Mouse (Mus musculus) gastrocnemius, adult 8-10 months (tissue): ENCODE measurements around the gene Tmed1. TPM values are rescaled to one million over a fixed set of nuclear protein-coding genes. Genes with fewer than 3 reads are reported as not detected.
"Not testable (repeated sequence)": the region's sequence is repeated elsewhere in the genome, so short reads cannot be mapped to it uniquely, and the experiment has no call there.

ENCODE experiments used
- DNase-seq, 2 experiments: peaks; one replicate each; pipeline ENCODE4 v3.0.0; 2022; ENCODE audit warnings: low spot score in 2 of 2
- total RNA-seq, 4 experiments: library from RNA; stranded (reverse); gene quantifications; 2 replicates each; pipeline ENCODE4 v1.2.4; 2022

Gene Tmed1
- 10 to 100 TPM; 30.2 to 35.8 (median 33.3) TPM for total RNA-seq

DNA sequence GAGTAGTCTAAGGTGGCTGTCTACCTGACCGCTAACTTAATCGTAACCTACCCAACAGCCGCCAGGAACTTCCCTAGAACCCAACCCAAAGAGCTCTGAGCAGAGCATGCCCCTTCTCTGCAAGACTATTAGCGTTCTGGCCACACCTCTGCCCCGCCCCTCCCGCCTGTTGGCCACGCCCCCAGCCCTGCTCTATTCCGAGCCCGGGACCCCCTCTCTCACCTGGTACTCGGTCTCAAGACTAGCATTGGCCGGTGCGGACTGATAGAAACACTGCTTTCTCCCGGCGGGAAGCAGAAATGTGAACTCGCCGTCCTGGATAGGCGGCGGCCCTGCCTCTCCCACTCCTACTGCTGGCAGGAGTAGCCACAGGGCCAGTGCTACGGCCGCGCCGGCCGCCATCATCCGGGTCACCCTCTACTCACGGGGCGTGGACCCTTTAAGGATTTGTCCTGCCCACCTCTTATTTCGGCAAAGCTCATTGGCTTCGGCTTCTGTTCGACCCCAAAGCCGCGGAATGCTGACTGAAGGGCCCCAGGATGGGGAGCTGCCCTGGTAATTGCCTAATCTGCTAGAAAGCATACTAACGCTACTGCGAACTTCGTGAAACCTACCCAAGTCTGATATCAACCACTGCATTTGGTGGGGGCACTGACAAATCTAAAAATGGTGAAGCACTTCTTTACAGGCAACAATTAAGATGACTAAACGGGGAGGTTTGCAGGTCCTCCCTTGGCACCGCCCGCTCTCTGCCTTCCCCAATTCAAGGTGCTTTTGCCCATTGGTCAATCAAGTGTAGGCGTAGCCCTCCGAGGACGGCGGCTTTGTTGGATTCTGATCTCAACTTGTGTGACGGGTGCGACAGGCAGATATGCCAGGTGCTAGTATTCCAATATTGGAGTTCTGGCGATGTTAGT is at the start of gene Tmed1:
Gene Tmed1 (minus strand): TSS at position 481 of the 917 bp plus-strand sequence.
- peak; percentile 92 to 93 for DNase-seq

DNA sequence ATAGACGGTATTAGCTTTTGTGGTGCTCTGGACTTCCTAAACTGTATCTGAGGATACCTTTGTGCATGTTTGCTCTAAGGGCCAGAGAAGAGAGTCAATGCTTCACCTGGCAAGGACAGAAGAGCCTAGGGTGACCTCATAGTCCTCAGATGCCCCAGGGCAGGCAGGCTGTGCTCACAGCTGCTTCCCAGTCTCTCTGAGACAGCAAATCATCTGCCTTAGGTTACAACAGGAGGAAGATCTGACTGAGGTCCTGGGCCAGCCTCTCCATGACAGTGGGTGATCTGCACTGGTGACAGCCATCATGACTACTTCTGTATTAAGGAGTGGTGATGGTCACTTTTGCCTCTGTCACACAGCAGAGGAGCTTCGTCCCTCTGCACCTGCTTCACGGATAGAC is 49.1 kb upstream of the Tmed1 start:
- no peak for DNase-seq

DNA sequence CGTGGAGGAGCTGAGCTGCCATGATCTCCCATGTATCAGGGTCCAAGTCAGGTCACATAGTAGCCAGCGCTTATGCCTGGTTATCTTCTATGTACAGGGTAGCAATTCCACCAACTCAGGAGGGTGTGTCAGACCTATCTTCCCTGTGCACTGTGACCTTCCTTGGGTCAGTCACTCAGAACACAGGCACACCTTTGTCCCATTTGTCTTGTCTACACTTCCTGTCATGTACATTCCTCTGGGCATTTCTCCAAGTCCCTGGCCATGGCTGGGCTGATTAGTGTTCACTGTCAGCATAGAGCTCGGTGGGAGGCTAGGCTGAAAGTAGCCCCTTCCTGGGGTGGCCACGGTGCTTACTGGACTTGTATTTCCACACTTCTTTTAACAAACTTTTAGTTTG is 48.3 kb upstream of the Tmed1 start:
- no peak for DNase-seq

DNA sequence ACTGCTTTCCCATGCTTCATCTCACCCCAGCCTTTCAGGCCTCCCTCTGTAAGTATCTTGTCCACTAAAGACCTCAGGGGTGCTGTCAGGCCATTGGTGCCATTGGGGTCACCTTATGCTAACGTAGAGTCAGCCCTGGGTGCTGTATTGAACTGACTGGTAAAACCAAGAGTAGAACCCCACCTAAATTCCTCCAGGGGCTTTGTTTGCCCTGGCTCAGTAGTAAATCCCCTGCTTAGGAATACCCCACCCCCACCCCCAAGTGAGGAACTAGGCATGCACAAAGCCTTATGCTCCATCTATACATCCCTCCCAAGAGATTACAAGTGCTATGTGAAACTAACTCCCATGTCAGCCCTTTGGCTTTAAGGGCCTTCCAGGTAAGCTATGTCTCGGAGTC is 47.5 kb upstream of the Tmed1 start:
- DNase-seq = no peak

DNA sequence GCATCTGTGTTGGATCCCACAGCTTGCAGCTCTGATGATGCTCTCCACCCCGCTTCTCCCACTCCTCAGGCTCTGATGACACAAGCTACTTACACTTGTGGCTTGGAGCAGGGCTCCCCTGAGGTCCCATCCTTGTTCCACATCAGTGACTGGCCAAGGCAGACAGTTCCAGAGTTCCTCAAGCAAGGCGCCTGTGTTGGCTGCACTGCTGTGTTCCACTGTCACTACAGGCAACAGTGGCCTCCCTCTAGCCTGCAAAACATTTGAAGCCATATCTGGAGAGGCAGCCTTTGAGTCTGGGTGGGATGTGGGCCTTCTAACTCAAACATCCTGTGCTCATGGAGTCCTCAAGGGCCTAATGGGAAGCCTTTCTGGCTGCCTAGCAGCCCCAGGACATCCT is 46.9 kb upstream of the Tmed1 start:
- no peak for DNase-seq

DNA sequence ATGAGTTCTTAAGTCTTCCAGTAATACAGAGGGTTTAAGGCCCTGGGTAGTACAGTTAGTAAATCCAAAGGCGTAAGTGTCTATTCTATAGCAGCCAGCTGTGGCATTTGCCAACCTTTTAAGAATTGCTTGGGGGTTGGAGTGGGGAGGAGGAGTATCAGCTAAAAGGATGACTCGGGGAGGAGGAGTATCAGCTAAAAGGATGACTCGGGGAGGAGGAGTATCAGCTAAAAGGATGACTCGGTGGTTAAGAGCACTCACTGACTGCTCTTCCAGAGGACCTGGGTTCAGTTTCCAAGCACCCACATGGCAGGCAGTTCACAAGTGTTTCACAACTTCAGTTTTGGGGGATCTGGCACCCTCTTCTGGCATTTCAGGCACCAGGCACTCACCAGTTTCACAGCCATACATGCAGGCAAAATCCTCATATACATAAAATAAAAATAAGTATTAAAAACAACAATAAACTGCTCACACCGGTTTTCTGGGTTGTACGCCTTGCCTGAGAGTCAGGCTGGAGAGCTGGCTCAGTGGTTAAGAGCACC is 45.2 kb upstream of the Tmed1 start:
- DNase-seq = no peak

DNA sequence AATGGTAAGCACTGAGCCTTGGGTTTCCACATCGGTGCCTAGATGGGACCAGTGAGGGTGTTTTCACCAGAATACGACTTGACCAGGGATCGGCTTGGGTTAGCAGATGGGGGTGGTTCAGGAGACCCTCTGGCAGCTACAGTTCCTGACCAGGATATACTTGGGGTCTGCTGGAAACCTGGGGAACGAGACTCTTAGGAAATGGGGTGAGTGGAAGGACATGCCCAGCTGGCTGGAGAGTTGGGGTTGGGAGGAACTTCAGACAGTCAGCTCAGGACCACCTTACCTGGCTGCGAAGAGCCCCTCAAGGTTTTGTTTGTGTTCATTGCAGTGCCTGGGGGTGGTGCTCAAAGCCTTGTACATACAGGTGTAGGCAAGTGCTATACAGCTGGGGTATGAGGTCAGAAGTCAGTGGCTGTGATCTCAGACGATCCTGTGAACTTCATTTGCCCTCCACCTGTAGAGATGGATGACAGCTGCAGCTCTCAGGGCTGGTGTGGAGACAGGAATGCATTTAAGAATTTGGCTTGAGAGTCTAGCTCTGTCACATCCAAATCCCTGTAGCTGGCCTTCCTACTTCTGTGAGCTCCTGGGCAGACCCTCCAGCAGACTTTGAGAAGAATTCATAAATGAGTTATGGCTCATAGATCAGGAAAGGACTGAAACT is 43.7 kb upstream of the Tmed1 start:
- DNase-seq = no peak

DNA sequence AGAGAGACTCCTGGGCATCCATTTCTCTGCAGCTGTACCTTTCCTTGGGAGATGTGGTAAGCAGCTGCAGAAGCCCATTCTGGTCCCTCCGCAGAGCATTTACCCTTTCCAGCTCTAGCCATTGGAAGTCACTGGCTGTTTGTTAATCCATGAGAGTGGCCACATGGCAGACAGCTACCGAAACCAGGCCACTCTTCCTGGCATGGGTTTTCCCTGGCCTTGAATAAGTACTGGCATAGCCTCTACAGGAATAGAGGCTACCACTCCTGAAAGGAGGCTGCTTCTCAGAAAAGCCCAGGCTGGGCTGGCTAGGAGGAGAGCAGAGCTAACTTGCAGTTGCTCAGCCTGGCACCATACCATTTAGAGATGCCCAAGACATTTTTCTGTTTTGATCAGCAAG is 41.0 kb upstream of the Tmed1 start:
- no peak for DNase-seq

DNA sequence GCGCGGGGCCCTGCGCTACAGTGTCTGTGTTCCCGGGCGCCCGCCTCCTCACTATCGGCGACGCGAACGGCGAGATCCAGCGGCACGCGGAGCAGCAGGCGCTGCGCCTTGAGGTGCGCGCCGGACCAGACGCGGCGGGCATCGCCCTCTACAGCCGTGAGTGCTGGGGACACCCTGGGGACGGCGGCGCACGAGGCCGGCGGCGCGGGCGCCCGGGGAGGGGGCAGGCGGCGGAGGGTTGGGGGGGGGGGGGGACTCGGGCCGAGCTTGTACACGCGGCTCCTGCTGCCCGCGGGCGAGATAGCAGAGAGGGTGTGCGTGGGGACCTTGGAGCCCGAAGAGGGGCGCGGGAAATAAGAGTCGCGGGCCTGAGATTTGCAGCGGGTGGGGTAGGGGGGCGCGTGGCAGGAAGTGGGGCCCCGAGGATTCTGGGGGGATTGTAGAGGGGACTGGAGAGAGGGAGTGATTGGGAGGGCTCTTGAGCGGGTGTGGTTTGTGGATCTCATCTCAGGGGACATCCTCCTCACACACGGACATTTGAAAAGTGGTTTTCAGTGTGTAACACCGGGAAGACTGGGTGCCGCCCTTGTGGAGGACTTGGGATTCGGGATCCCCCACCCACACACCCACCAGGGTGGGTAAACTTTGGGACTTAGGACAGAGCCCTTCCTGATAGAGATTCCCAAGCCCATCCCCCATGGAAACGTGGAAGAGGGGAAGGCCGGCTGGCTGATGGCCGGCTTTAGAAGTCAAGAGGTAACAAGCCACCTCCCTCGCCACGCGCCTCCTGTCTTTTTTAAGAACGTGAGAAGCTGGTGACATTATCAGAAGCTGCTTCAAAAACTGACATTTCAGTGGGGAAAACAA is 37.3 kb upstream of the Tmed1 start:
- peak in 1 of 2 experiments; percentile 47 for DNase-seq

DNA sequence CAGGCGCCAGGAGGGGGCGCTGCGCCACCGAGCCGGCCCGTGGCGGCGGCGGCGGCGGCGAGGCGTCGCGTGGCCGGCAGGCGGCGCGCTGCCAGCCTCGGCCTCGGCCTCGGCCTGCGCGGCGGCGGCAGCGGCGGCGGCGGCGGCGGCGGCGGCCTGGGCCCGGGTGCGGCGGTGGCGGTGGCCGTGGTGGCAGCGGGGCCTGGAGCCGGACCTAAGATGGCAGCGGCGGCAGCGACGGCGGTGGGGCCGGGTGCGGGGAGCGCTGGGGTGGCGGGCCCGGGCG is 36.7 kb upstream of the Tmed1 start, which contains the start of gene Carm1:
Gene Carm1 (plus strand): TSS at position 106 of the 286 bp plus-strand sequence.
- peak in 1 of 2 experiments; percentile 56 for DNase-seq

DNA sequence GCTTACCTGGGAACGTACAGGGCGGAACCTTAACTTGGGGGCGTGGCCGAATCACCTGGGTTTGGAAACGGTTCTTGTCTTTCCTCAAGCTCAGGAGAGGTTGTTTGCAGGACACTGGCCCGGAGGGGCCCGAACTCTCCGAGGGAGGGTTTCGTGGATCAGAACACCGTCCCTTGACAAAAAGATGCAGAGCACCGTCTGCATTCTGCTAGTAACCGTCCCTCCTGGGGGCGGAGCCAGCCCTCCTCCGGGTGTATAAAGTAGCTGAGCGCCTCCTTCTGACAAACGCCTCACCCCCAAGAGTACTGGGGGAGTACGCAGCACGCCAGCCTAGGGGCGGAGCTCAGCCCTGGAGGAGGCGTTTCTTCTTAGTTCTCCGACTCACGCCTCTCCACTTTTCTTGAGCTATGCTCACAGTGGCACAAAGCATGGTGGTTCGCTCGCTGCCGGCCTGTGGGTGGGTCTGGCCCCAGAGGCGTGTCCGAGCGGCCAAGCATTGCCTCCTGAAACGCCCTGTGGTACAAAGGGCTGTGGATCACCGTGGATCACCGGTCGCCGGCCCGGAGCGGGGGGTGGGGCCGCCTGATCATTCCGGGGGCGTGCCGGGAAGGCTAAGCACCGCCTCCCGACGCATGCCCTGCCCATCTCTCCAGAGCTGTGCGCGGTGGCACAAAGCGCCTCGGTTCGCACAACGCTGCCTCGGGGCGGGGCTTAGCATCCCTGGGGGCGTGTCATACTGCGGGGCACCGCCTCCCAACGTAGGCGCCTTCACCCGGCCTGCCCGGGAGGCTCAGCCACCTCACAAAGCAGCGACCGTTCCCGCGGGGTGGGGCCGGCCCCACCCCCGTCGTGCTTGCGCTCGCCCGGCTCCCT is 36.1 kb upstream of the Tmed1 start:
- DNase-seq = peak; percentile 99

DNA sequence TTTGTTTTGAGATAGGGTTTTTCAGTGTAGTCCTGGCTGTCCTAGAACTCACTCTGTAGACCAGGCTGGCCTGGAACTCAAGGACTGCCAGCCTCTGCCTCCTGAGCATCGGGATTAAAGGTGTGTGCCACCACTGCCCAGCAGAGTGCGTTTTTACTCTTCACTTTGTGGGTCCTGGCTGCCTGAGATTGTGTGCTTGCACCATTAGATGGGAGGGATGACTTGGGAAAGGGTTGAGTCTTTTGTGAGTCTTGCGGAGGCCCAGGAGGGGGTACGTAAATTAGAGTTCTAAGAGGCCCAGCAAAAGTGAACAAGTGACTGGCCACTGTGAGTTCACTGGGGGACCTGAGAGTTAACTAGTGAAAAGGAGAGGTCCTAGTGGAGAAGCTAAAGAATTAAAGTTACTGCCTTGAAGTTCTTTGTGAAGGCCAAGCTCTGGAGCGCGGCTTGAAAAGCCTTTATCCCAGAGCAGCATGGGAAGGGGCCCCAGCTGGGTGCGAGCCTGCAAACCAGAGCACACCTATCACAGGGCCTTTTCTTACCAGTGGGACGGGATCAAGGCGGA is 35.4 kb upstream of the Tmed1 start:
- no peak for DNase-seq

DNA sequence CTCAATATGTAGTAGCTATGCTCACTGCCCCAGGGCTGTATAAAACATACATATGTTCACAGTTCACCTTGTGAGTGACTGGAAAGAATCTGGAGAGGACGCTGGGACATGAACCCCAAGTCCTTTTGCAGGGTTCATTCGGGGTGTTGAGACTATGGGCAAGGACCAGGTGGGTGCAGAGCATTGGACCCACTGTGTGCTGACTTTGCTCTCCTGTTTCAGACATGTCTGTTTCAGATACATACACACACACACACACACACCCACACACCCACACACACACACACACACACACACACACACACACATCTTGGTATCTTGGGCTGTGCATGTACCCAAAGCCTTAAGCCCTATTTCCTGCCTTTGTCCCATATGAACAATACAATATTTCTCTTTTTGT is 31.9 kb upstream of the Tmed1 start:
- DNase-seq = not testable (repeated sequence)

DNA sequence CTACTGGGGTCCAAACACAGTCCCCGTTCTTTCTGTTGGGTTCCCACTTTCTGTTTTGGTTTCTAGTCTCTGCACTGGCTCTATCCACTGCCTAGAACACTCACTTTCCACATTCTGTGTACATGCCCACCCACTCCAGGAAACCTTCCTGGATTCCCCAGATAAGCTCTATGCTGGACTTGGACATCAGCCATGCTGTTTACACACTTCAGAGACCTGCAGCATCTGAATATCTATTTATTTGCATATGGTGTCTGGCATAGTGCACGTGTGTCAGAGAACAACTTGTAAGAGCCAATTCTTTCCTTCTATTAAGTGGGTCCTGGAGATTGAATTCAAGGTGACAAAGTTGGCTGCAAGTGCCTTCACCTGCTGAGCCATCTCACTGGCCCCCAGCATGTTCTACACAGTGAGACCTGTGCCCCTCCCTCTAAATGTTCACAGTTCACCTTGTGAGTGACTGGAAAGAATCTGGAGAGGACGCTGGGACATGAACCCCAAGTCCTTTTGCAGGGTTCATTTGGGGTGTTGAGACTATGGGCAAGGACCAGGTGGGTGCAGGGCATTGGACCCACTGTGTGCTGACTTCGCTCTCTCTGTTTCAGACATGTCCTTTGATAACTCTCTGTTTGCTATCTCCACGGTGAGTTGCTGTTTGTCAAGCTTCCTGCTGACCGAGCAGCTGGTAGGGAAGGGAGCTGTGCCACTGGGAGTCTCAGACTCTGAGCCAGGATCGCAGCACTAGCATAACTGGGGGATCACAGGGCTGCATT is 30.1 kb upstream of the Tmed1 start:
- no peak for DNase-seq

DNA sequence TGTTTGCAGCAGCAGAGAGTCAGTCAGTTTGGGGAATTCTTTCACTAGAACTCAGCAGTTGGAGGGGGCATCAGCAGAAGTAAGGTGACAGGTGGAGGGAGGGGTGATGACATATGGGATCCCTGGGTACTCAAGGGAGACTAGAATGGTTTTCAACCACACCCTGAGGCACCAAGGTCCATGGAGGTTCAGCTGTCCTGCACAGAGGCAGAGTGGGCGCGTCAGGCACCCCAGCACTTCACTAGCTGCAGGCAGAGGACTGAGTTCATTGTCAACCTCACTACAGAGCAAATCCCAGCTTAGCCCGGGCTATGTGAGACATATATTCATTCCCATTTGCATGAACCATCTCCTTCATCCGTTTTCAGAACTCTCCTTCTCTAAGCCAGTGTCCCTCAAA is 27.0 kb upstream of the Tmed1 start:
- no peak for DNase-seq

DNA sequence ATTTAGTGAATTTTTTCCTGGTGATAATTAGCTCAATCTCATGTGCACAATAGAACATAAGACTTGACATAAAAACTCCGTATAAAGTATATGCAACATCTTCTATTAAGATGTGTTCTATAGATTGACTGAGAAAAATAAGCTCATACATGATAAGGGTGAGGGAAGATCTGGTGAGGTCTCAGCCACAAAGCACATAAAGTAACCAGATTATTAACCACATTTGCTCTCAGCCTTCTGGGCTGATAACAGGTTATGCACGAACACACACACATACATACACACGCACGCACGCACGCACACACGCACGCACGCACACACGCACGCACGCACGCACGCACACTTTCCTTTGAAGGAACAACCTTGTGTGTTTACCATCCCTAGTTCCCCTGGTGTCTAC is 26.4 kb upstream of the Tmed1 start:
- DNase-seq = no peak

DNA sequence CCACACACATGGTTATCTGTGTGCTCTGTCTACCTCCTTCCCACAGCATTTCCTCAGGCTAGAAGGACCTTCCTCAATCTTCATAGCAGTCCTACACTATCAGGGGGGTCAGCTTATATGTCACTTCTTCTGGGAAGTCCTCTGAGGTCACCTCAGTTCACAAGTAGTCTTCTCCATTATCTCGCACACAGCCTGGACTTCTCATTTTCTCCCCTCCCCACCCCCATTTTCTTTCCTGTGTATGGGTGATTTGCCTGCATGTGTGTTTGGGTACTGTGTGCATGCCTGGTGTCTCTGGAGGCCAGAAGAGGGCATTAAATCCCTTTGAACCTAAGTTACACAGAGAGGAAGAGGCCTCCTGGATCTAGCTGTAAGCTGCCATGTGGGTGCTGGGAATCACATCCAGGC is 17.9 kb upstream of the Tmed1 start:
- DNase-seq = no peak

DNA sequence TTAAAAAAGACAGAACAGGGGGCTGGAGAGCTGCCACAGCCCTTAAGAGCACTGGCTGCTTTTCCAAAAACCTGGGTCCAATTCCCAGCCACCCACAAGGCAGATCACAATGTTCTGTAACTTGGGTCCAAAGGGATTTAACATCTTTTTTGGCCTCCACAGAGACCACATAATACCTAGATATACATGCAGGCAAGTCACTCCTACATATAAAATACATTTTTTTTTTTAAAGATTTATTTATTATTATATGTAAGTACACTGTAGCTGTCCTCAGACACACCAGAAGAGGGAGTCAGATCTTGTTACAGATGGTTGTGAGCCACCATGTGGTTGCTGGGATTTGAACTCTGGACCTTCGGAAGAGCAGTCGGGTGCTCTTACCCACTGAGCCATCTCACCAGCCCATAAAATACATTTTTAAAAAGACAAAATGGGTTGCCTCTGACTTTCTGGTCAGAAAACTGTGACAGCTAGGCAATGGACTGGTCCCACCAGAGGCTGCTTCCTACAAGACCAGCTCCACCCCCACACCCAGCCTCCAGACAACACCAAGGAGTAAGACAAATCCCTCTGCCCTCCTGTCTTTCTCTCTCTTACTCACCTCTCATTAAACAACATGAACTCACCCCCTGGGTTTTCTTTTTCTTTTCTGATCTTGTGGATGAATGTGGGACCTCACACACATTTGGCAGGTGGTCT is 17.2 kb upstream of the Tmed1 start:
- DNase-seq = no peak

DNA sequence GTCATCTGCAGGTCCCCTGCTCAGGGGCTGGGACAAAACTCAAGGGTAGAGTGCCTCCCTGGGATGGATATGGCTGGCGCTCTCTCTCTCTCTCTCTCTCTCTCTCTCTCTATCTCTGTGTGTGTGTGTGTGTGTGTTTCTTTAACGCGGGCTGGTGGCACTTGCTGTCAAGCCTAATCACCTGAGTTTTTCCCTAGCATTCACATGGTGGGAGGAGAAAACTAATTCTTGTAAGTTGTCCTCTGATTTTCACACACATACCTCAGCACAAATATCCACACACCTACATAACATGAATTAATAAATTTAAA is 16.5 kb upstream of the Tmed1 start:
- DNase-seq = no peak
